Mouse (Mus musculus) forebrain, embryonic 10.5 days (tissue): ENCODE data around the gene Ccer1. TPM values are rescaled to one million over a fixed set of nuclear protein-coding genes. Genes with fewer than 3 reads are reported as not detected.
"Not testable (repeated sequence)": the region's sequence is repeated elsewhere in the genome, so short reads cannot be mapped to it uniquely, and the experiment has no call there.

ENCODE experiments used
- DNase-seq: peaks from one replicate; pipeline ENCODE4 v3.0.0-alpha.2; 2017; ENCODE audit warnings: low spot score; ENCODE audit errors: extremely low spot score
- H3K27ac ChIP-seq: fragments of 300-500 bp; sonication (generic); 2 replicates; pipeline ENCODE4 v1.5.1; 2016; ENCODE audit warnings: mild to moderate bottlenecking
- H3K27me3 ChIP-seq: fragments of 300-500 bp; sonication (generic); 2 replicates; pipeline ENCODE4 v1.6.1; 2016; ENCODE audit warnings: mild to moderate bottlenecking; ENCODE audit not compliant: poor library complexity, severe bottlenecking
- H3K36me3 ChIP-seq: fragments of 300-500 bp; sonication (generic); replicated peaks from 2 replicates; pipeline ENCODE4 v1.6.1; 2016; ENCODE audit warnings: mild to moderate bottlenecking, moderate library complexity
- H3K4me1 ChIP-seq: fragments of 300-500 bp; sonication (generic); 2 replicates; pipeline ENCODE4 v1.6.1; 2016
- H3K4me3 ChIP-seq: fragments of 300-500 bp; sonication (generic); 2 replicates; pipeline ENCODE4 v1.5.1; 2016; ENCODE audit warnings: mild to moderate bottlenecking, moderate library complexity
- H3K9me3 ChIP-seq: fragments of 300-500 bp; sonication (generic); 2 replicates; pipeline ENCODE4 v1.6.1; 2016; ENCODE audit warnings: mild to moderate bottlenecking, moderate library complexity
- WGBS: fragments of 180-500 bp; shearing (Covaris S2); methylation state at CpG from one replicate; pipeline ENCODE4 v1.1.7; 2016; 5-methylcytosine and 5-hydroxymethylcytosine counted together
- polyA plus RNA-seq: library from polyadenylated mRNA; unstranded; fragments of >200 nt; fragmentation: Nextera tagmentation; extraction: Ambion mirVana; gene quantifications from 2 replicates; pipeline ENCODE4 v1.2.1, GENCODE M21; 2016

Ccer1 gene
- polyA plus RNA-seq, 1 experiment from 2014 or later: not detected

GRCm38 (mm10) chr10:97714584-97714983 lies 21.7 kb downstream of the Ccer1 start:
- Histone ChIP-seq H3K36me3 (no peaks in the 10 kb centered on the region), H3K27ac (no peak overlapping the region), H3K27me3 (no peaks in the 10 kb centered on the region), H3K4me3 (no peak overlapping the region), H3K4me1 (no peaks in the 10 kb centered on the region), H3K9me3 (no peaks in the 10 kb centered on the region)
- no peak for DNase-seq
- 79% methylated on average over 4 of the region's 4 CpGs for WGBS

GRCm38 (mm10) chr10:97715289-97715906 lies 22.5 kb downstream of the Ccer1 start:
- no peak for DNase-seq
- Histone ChIP-seq H3K4me3 (no peak overlapping the region), H3K9me3 (no peaks in the 10 kb centered on the region), H3K27me3 (no peaks in the 10 kb centered on the region), H3K27ac (no peak overlapping the region), H3K4me1 (no peaks in the 10 kb centered on the region), H3K36me3 (no peaks in the 10 kb centered on the region)
- WGBS: 87% methylated on average over 3 of the region's 3 CpGs

- no peak for DNase-seq
- Histone ChIP-seq H3K4me1 (no peaks in the 10 kb centered on the region), H3K4me3 (no peak overlapping the region), H3K9me3 (no peaks in the 10 kb centered on the region), H3K27me3 (no peaks in the 10 kb centered on the region), H3K27ac (no peak overlapping the region), H3K36me3 (no peaks in the 10 kb centered on the region)
- 77% methylated on average over 1 of the region's 1 CpGs for WGBS
Observed at GRCm38 (mm10) chr10:97717233-97717632, 24.4 kb downstream of the Ccer1 start.

- WGBS: 82% methylated on average over 2 of the region's 2 CpGs
- Histone ChIP-seq H3K4me3 (no peak overlapping the region), H3K4me1 (no peaks in the 10 kb centered on the region), H3K27me3 (no peaks in the 10 kb centered on the region), H3K27ac (no peak overlapping the region), H3K9me3 (no peaks in the 10 kb centered on the region), H3K36me3 (no peaks in the 10 kb centered on the region)
- DNase-seq: no peak
Observed at GRCm38 (mm10) chr10:97718021-97718420, 25.2 kb downstream of the Ccer1 start.

- no peaks in the 10 kb centered on the region for H3K4me1 ChIP-seq
- H3K27ac ChIP-seq: no peak overlapping the region
- H3K36me3 ChIP-seq: no peaks in the 10 kb centered on the region
- DNase-seq: no peak
- WGBS: 89% methylated on average over 1 of the region's 1 CpGs
- H3K27me3 ChIP-seq: no peaks in the 10 kb centered on the region
- H3K4me3 ChIP-seq: no peak overlapping the region
- H3K9me3 ChIP-seq: no peaks in the 10 kb centered on the region
Observed at GRCm38 (mm10) chr10:97720625-97721024, 27.8 kb downstream of the Ccer1 start.

- Histone ChIP-seq H3K36me3 (no peaks in the 10 kb centered on the region), H3K4me1 (no peaks in the 10 kb centered on the region), H3K9me3 (no peaks in the 10 kb centered on the region), H3K4me3 (no peak overlapping the region), H3K27me3 (no peaks in the 10 kb centered on the region), H3K27ac (no peak overlapping the region)
- DNase-seq: no peak
- 95% methylated on average over 9 of the region's 9 CpGs for WGBS
Observed at GRCm38 (mm10) chr10:97722709-97723108, 29.9 kb downstream of the Ccer1 start.

GRCm38 (mm10) chr10:97725929-97726328 lies 33.1 kb downstream of the Ccer1 start:
- no peaks in the 10 kb centered on the region for H3K9me3 ChIP-seq
- H3K4me1 ChIP-seq: no peaks in the 10 kb centered on the region
- no peak overlapping the region for H3K27ac ChIP-seq
- WGBS: 73% methylated on average over 1 of the region's 1 CpGs
- no peak overlapping the region for H3K4me3 ChIP-seq
- no peak for DNase-seq
- no peaks in the 10 kb centered on the region for H3K27me3 ChIP-seq
- H3K36me3 ChIP-seq: no peaks in the 10 kb centered on the region

GRCm38 (mm10) chr10:97726655-97727054 lies 33.8 kb downstream of the Ccer1 start, which contains the start of gene C030005K15Rik:
TSS of gene C030005K15Rik (minus strand) at chr10:97726755.
- not testable (repeated sequence) for H3K27me3 ChIP-seq, H3K27ac ChIP-seq, H3K36me3 ChIP-seq, H3K9me3 ChIP-seq, H3K4me3 ChIP-seq, H3K4me1 ChIP-seq, DNase-seq

Other genes with a start within 250 kb of the Ccer1 start
- 3.3 and 4.5 TPM in 2 replicates for gene Dcn, start 213.4 kb upstream of the Ccer1 start, polyA plus RNA-seq
- 49.1 and 52.8 TPM in 2 replicates for gene Lum, start 127.9 kb upstream of the Ccer1 start, polyA plus RNA-seq
- gene Kera, start 86.2 kb upstream of the Ccer1 start, polyA plus RNA-seq: not detected in 2 replicates
- 0.23 and 0.61 TPM in 2 replicates for gene Epyc, start 49.0 kb upstream of the Ccer1 start, polyA plus RNA-seq
- not detected in 2 replicates for gene C030005K15Rik, start 33.7 kb downstream of the Ccer1 start, polyA plus RNA-seq